Mouse (Mus musculus) thymus, adult 2 months (tissue): ENCODE measurements around the gene Zc3h4.

ENCODE experiments used
- CTCF ChIP-seq: fragments of 200-500 bp; IDR thresholded peaks from 2 replicates; pipeline ENCODE4 v1.5.1; 2012; ENCODE audit warnings: mild to moderate bottlenecking, control low read depth, low read length, moderate library complexity, borderline replicate concordance; ENCODE audit not compliant: control insufficient read depth, poor library complexity, insufficient read depth; ENCODE audit errors: extremely low read depth
- POLR2A ChIP-seq: fragments of 200-500 bp; IDR thresholded peaks from 2 replicates; pipeline ENCODE4 v1.6.1; 2012; ENCODE audit warnings: mild to moderate bottlenecking, low read length, control low read depth, moderate library complexity; ENCODE audit not compliant: control insufficient read depth, poor library complexity, insufficient read depth; ENCODE audit errors: extremely low read depth

GRCm38 (mm10) chr7:16368835-16369234, 31.9 kb upstream of the Zc3h4 start:
- TF ChIP-seq CTCF: no peak
- TF ChIP-seq POLR2A: no peak
